Mouse (Mus musculus) kidney, adult 9 months (tissue): Measurements from ENCODE around the gene Npm1.

Experiments
- DNase-seq: peaks from one replicate; pipeline ENCODE4 v3.0.0; 2022

Gene Npm1

DNA sequence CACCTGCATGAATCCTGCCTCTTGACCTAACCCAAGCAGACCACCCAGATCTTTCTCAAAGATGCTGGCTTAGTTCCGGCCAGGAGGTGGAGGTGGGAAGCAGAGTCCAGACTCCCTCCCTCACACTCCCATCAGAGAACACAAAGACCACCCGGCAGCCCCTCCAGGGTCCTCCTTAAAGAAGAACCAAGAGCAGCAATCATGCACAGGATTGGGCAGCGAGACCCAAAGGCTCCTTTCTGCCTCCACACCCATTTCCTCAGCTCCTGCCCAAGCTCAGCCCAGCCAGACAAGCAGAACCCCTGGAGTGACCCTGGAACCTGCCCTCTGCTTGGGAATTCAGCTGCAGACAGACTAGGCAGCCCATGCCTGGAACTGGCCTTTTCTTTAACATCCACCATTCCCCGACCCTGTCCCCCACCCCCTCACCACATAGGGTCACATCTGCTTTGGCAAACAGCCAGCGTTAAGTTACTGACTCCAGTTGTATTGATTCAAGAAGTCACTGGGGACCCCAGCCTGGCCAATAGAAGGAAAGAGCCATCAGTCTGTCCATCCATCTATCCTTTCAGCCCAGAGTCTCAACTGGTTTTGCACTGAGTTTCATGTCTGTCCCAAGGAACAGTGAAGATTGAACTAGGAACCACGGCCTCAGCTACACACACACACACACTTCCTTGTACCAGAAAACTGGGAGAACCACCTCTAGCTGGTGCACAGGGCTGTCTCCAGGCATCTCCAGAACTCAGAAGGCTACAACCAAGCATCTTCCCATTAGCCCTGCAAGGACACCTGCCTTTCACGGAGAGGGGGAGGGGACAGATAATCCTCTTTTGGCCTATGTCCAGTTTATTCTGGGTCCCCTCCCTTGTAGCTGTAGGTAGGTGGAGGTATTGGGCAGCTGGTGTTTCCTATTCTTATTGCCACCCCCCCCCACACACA lies 17.5 kb downstream of the Npm1 start:
- no peak for DNase-seq

DNA sequence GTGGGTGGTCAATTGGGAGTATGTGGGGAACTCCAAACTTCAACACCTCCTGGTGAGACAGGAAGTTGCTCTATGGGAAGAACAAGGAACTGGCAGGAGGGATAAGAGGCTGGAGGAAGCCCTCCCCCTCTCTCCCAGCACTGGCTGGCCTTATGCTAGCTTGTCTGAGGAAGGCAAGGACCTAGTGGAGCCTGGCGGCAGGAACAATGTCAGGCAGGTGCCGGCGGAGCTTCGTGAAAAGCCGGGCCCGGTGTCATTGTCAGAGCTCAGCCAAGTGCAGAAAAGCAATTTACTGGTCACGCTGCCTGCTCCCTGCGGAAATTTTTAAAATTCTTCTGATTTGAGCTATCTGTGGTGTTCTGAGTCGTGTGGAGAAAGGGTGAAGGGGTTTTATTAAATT lies 19.1 kb downstream of the Npm1 start:
- DNase-seq, result no peak

DNA sequence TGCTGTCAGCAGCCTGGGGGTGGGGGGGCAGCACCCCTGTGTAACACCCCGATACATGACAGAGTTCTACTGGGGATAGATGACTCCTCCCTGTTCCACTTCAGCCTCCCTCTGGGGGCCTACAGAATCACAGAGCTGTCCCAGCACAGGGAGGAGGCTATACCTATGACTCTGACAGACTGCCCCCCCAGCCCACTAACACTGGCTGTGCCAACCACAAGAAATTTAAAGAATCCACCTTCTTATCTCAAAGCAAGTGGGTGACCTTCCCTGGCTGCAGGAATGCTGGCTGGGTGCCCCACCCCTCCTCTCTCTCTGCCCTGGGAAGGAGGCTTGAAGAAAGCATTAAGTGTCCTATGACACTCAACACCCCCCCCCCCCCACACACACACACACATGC lies 20.2 kb downstream of the Npm1 start:
- DNase-seq, result no peak

DNA sequence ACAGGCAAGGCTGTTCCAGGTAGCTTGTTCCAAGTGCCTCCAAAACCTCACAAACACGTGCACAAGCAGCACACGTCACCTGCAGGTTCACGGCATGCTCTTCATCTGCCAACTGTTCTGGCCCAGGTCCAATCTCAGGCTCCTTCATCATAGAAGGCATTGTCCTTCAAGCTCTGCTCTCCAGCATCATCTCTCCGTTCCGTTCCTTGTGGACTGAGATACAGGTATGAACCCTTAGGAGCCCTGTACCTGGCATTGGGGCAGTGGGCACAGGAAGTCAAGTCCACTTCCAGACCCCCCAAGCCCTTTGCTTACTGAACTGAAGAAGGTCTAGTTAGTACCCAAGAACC lies 22.9 kb downstream of the Npm1 start:
- no peak for DNase-seq

DNA sequence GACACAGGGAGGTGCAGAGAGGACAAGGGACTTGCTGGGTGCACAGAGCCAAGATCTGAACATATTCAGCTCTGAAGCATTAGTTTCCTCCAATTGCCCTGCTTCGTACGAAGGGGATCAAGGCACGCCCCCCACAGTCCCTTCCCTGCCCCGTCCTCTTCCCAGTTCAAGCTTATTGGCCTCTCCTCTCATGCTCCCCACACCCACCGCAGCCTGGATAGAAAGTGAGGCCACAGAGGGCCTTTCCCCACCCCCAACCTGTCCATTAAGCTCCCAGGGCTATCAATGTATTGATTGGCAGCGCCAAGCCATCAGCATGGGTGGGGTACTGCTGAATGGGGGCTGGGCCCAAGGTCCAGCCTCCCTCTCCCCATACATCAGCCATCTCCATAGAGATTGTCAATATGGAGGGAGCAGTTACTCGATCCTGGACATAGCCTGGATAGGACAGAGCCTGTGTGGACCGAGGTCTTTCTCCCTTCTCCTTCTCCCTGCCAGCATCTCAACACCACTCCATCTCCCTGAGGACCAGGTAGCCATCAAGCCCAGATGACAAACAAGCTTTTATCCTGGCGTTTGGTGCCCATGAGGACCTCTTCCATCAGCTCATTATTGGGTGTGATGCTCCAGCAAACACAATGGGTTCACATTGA lies 23.4 kb downstream of the Npm1 start:
- DNase-seq, result no peak

DNA sequence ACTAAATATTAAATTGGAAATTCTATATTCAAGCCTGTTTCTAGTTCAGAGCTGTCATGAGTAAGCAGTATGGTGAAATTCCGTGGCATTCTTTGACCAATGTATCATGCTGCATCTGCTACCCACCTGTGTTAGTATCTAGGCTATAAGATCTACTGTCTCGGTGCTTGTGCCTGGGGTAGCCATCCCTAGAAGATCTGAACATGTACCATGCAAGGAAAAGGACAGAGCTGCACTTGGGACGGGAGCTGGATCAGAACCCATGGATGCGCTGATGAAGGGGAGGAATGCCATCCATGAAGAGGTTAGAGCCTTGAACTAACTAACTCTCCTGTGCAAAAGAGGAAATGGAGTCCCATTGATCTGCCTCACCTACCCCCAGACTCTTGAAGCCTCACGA lies 24.3 kb downstream of the Npm1 start:
- DNase-seq, result no peak

DNA sequence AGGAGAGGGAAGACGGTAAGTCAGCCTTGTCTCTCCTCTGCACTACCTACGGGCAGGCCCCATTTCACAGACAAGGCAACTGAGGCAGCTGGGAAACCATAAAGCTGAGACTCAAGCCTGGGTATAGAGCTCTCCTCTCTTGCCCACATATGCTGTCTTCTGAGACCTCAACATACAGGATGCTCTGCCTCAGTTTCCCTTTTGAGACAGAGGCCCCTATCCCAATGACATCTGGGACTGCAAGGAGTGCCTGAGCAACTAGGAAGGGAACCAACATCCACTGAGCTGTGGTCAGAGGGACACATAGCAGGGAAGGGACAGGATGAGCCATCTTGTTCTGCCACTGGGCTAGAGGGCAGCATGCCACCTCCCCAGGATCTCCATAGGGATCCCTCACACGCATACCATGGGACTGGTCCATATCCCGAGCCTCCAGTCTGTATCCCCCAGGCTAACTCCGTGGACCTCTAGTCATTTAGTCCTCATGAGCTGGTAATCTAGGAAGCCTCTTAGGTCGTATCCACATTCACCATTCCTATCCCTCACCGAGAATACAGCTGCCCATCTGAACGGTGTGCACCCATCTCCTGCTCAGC lies 28.5 kb downstream of the Npm1 start:
- DNase-seq, result no peak

DNA sequence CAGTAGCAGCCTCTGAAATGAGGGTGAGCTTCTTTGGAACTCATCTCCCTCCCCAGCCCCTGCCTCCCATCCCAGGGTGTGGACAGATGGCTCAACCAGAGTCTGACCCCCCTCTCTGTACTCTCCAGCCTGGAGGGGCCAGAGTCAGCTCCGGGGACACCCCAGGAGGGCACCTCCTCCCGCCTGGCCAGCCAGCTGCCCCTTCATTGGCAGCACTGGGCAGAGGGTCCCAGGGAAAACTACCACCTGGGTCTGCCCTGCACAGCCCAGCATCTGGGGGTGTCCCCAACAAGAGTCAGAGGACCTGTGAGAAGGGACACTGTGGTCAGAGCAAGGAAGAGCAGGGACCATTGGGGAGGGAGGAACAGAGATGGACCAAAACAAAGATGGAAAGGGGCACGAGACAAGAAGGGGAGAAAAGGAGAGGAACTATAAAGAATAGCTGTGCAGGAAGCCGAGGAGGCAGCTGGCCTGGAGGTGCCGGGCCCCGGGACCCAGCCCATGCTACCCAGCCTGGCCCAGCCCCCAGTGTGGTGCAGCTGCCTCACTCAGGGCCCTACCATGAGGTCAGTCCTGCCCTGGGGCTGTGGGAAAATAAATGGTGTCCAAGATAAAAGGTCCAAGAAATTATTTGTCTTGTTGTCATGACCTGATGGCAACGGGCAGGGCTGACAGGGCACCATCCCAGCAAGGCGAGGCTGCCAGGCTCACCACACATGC lies 30.2 kb downstream of the Npm1 start:
- no peak for DNase-seq

DNA sequence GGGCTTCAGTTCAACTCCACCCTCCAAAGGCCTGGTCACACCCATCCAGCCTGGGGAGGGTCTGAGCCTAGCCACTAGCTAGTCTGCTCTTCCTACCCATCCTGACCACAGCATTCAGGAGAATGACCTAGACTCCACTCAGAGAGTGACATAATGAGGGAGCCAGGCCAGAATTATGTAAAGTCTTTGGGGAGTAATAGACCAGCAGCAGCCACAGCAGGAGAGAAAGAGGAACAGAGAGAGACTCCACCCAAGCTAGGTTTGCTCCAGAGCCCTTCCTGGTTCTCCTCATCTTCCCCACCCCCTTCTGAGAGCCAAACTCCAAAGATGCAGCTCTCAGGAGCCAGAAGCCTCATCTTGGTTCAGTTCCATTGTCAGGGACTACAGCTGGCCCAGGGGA lies 35.9 kb downstream of the Npm1 start:
- no peak for DNase-seq

DNA sequence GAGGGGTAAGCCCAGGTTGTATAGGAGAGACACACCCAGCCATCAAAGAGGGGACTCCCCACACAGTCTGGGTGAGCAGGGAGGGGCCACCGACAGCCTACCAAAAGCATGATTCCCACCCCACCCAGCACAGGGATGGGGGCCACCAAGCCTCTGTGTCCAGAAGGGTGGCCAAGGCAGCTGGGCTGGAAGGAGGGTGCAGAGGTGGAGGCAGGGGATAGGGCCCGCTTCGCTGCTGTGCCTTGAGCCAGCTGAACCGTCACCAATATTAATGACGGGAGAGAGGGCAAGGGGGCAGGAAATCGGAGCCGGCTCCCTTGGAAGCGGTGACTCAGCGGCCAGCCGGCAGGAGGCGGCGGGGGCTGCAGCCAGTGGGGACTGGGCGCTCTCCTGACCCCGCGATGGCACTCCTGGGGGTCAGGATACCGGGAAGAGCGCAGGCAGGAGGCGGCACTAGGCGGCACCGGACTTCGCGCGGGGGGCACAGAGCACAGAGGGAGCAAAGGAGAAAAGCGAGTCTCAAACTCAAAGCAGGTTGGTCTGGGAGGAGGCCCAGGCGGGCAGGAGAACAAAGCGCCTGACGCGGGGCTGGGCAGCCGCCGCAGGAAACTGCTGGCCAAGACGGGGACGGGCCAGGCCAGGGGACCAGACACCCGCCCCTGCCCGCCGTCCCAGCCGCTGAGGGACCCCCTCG lies 40.3 kb downstream of the Npm1 start:
- DNase-seq, result peak; percentile 83

DNA sequence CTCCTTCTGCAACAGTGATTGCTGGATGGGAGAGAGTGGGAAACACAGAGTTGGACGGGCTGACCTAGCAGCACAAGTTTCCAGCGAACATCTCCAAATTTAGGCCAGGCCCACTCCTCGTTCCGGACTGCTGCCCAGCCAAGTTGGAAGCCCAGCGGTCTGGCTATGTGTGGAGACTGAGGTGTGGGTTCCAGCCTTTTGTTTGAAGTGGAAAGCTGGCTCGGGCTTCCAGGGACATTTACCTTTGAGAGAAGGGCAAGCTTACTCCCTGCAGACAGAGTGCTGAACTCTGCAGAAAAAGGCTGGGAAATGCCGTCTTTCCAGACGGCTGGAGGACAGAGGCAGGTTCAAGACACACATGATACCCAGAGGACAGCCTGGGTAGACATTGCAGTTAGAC lies 43.5 kb downstream of the Npm1 start:
- DNase-seq, result peak; percentile 49

DNA sequence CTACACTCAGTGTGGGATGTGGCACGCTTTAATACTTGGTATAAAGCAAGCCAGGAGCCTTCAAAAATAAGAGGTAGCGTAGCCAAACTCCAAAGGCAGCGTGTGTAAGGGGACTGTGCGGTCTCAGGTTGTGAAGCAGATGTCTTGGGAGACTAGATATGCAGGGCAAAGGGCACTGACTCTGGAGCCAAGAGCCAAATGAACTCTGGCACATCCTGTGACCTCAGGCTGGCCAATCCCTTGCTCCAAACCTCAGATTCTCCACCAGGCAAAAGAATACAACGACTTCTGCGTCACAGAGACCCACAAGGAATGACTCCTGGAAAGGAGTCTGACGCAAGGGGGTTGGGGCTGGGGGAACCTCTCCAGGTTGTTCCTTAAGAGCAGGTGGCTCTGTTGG lies 43.9 kb downstream of the Npm1 start:
- peak; percentile 87 for DNase-seq

DNA sequence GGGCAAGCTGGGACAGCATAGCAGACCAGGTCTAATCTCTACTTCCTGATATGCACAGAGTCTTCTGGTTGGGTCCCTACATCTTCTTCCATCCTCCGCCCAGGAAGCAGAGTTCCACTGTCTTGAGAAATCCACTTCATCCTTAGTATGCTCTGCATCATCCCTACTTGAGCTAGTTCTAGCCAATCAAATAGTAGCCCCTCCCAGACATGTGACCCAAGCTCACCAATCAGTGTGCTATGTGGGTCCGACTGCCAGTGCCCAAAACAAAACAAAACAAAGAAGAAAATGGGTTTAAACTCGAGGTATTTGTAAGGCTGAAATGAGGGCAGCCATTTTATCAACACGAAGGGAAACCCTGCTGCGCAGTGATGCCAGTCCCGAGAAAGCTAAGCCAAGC lies 44.5 kb downstream of the Npm1 start:
- DNase-seq, result no peak

DNA sequence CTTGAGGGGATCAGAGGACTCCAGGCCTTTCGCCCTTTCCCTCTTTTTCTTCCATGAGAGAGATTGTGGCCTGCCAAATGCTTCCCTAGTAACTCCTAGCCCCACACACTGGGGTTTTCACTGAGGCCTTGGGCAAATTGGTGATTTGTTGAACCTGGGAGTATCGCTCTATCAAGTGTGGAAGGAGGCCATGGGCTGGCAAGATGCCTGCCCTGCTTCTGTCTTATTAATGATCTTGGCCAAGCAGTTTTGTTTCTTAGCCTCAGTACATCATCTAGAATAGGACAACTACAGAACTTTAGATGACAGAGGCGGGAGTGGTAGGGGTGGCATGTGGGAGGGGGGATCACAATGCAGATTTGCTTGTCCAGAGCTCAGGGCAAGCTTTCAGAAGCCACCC lies 47.2 kb downstream of the Npm1 start:
- DNase-seq, result no peak

DNA sequence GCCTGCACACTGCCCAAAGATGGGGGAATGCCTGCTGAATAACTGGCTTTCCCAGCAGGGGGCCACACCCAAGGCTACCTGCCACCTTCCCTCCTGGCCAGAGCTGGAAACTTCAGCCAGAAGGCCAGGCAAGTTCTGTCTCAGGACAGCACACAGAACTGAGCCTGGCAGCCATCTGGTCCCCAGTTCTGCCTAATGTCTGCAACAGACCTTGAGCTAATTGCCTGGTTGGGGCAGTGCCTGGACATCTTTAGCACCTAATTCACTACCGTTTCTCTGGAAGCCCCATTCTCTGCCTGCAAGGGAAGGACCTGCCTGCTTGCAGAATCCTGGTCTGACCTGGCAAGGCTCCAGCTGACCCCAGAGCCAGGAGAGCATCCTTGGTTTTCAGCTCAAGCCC lies 50.6 kb downstream of the Npm1 start:
- no peak for DNase-seq

DNA sequence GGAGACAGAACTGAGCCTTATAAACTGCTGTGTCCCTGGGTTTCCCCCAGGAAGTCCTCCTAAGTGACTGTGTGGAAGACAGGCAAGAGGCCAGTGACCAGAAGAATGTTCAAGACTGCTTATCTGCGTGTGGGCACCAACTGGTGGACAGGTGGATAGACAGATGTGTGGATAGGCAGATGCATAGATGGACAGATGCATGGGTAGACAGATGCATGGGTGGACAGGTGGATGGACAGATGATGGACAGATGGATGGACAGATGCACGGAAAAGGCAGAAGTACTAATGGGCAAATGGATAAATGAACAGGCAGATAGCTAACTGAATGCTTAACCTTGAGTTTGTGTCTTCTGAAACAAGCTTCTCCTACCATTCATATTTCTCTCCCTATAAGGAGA lies 52.9 kb downstream of the Npm1 start:
- no peak for DNase-seq

DNA sequence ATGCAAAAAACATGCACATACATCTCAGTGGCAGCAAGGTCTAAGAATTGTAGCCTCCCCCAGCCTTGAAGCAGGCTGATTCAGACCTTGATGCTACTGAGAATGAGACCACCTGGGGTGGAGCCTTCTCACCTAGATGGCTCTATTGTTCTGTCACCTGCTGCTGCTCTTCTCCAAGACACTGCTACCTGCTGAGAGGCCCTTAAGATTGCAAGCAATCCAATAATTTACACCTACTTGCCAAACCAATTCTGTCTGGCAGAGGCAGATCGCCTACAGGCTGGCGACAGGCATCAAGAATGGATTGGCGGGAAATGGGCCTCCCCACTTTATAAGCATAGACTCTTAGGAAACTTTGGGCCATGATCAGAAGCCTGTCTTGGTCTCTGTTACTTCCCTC lies 55.5 kb downstream of the Npm1 start:
- DNase-seq, result no peak

DNA sequence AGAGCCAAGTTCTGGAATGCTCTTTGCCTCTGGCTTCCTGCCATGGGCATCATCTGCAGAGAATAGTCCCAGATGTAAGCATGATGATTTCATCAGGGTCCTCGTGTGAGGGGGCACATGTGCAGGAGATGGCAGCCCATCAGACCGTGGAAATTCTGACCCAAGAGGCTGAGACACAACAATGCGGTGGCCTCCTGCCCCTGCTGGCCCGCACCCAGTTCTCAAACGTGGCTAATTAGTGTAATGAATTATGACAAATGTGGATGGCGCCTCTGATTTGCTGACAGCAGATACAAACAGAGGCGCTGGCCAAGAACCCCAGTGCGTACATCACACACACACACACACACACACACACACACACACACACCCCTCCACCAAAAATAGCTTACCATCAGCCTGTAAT lies 58.1 kb downstream of the Npm1 start:
- no peak for DNase-seq

DNA sequence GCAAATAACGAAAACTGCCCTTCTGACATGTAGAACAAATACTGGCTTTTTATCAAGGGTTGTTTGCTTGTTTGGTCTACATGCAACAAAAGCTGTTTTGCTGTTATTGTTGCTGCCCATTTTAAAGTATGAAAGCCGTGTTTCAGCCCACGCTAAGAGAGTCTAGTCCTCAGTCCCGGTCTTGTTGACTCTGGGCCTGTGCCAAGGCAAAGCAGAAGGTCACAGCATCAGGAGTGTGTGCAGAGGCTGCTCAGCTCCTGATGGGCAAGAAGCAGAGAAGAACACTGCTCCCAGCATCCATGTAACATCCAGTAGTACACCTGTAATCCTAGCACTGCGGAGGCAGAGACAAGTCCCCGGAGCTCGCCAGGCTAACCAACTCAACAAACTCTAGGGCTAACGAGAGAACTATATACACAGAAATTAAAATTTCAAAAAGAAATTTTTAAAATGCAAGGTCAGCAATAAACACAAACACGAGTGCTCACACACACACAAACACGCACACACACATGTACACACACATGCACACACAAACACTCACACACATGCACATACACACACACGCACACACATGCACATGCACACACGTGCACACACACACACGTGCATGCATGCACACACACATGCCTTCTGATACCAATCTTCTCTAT lies 59.6 kb downstream of the Npm1 start:
- DNase-seq, result no peak
